Mouse (Mus musculus): ENCODE data around the gene Tbata.

DNA sequence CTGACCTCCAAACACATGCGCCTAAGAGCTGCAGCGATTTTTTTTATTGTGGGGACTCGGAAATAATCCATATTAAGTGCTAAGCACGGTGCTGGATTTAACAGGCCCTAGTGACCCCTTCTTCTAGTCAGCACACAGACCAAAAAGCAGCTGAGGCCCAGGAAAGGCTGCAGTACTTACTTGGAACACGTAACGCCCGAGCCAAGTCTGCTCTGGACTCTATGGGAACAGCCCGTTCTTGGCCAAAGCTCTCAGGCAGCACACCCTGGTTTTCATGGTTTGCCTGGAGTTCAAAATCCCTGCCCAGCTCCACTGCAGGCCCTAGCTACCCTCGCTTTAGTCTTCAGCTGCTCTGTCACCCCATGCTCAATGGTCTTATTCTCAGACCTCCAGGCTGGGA is 22.9 kb downstream of the Tbata start:
- TF ChIP-seq CTCF (IDR thresholded peaks at IDR 0.05; ENCODE audit: borderline replicate concordance, extremely low read depth, insufficient read depth, insufficient read length) (no peak), POLR2A (IDR thresholded peaks at IDR 0.05; ENCODE audit: borderline replicate concordance, extremely low read depth, insufficient read depth, insufficient read length, poor library complexity, severe bottlenecking) (no peak)

Measured in brain, embryonic 14.5 days (tissue).